Mouse (Mus musculus): ENCODE data around the gene Cdc27. TPM values are rescaled to one million over a fixed set of nuclear protein-coding genes. Genes with fewer than 3 reads are reported as not detected.
"Not testable (repeated sequence)": the region's sequence is repeated elsewhere in the genome, so short reads cannot be mapped to it uniquely, and the experiment has no call there.

The Cdc27 gene
- polyA plus RNA-seq, 1 experiment from 2014 or later = 37.4 TPM

- no peak overlapping the region for H3K9ac ChIP-seq
- peak overlapping the region; percentile 16; the same call in 1 of the 2 replicates for H3K4me3 ChIP-seq (replicated peaks)
- H3K4me2 ChIP-seq (replicated peaks) = peak overlapping the region; percentile 41
- 0 out of 2 replicates have a peak, but pooled peaks cover 7% of the 10 kb centered on the region for H3K4me1 ChIP-seq
- no peaks in the 10 kb centered on the region for H3K36me3 ChIP-seq
- no peak for ATAC-seq (ENCODE audit: insufficient number of reproducible peaks, low FRiP score, low TSS enrichment, low read depth)
- no peak overlapping the region for H3K27ac ChIP-seq (replicated peaks)
- 17% methylated on average over 18 of the region's 18 CpGs for WGBS
- H3K9me3 ChIP-seq (replicated peaks) = no peaks in the 10 kb centered on the region
- 0 out of 2 replicates have a peak, but pooled peaks cover under 1% of the 10 kb centered on the region for H3K27me3 ChIP-seq
Observed at GRCm38 (mm10) chr11:104581446-104582307, 31.3 kb upstream of the Cdc27 start.

GRCm38 (mm10) chr11:104580606-104581005 lies 30.2 kb upstream of the Cdc27 start:
- Histone ChIP-seq H3K27ac (replicated peaks) (no peak overlapping the region), H3K9me3 (replicated peaks) (no peaks in the 10 kb centered on the region), H3K9ac (no peak overlapping the region), H3K36me3 (no peaks in the 10 kb centered on the region), H3K4me3 (replicated peaks) (no peak overlapping the region), H3K4me1 (0 out of 2 replicates have a peak, but pooled peaks cover 7% of the 10 kb centered on the region), H3K4me2 (replicated peaks) (no peak overlapping the region), H3K27me3 (0 out of 2 replicates have a peak, but pooled peaks cover 2% of the 10 kb centered on the region)
- no peak for ATAC-seq (ENCODE audit: insufficient number of reproducible peaks, low FRiP score, low TSS enrichment, low read depth)
- 86% methylated on average over 5 of the region's 5 CpGs for WGBS

- no peaks in the 10 kb centered on the region for H3K36me3 ChIP-seq
- H3K9me3 ChIP-seq (replicated peaks) = no peaks in the 10 kb centered on the region
- H3K27me3 ChIP-seq = 0 out of 2 replicates have a peak, but pooled peaks cover 2% of the 10 kb centered on the region
- ATAC-seq (ENCODE audit: insufficient number of reproducible peaks, low FRiP score, low TSS enrichment, low read depth) = no peak
- H3K9ac ChIP-seq = no peak overlapping the region
- 73% methylated on average over 6 of the region's 6 CpGs for WGBS
- no peak overlapping the region for H3K27ac ChIP-seq (replicated peaks)
- H3K4me1 ChIP-seq = 0 out of 2 replicates have a peak, but pooled peaks cover 7% of the 10 kb centered on the region
- H3K4me2 ChIP-seq (replicated peaks) = no peak overlapping the region
- no peak overlapping the region for H3K4me3 ChIP-seq (replicated peaks)
Observed at GRCm38 (mm10) chr11:104580091-104580490, 29.7 kb upstream of the Cdc27 start.

- Histone ChIP-seq H3K4me3 (replicated peaks) (no peak overlapping the region), H3K9me3 (replicated peaks) (no peaks in the 10 kb centered on the region), H3K27ac (replicated peaks) (no peak overlapping the region), H3K27me3 (0 out of 2 replicates have a peak, but pooled peaks cover 2% of the 10 kb centered on the region), H3K36me3 (no peaks in the 10 kb centered on the region), H3K4me2 (replicated peaks) (no peak overlapping the region), H3K9ac (no peak overlapping the region), H3K4me1 (0 out of 2 replicates have a peak, but pooled peaks cover 7% of the 10 kb centered on the region)
- WGBS = 92% methylated on average over 8 of the region's 8 CpGs
- no peak for ATAC-seq (ENCODE audit: insufficient number of reproducible peaks, low FRiP score, low TSS enrichment, low read depth)
Observed at GRCm38 (mm10) chr11:104579575-104579974, 29.2 kb upstream of the Cdc27 start.

- 86% methylated on average over 9 of the region's 9 CpGs for WGBS
- H3K9me3 ChIP-seq (replicated peaks) = no peaks in the 10 kb centered on the region
- 0 out of 2 replicates have a peak, but pooled peaks cover 2% of the 10 kb centered on the region for H3K27me3 ChIP-seq
- no peak overlapping the region for H3K4me2 ChIP-seq (replicated peaks)
- no peak overlapping the region for H3K27ac ChIP-seq (replicated peaks)
- no peak overlapping the region for H3K9ac ChIP-seq
- H3K4me3 ChIP-seq (replicated peaks) = no peak overlapping the region
- H3K4me1 ChIP-seq = 0 out of 2 replicates have a peak, but pooled peaks cover 7% of the 10 kb centered on the region
- no peak for ATAC-seq (ENCODE audit: insufficient number of reproducible peaks, low FRiP score, low TSS enrichment, low read depth)
- H3K36me3 ChIP-seq = no peaks in the 10 kb centered on the region
Observed at GRCm38 (mm10) chr11:104579084-104579483, 28.7 kb upstream of the Cdc27 start.

- Histone ChIP-seq H3K4me3 (replicated peaks) (no peak overlapping the region), H3K36me3 (no peaks in the 10 kb centered on the region), H3K4me1 (0 out of 2 replicates have a peak, but pooled peaks cover 7% of the 10 kb centered on the region), H3K27ac (replicated peaks) (no peak overlapping the region), H3K9me3 (replicated peaks) (no peaks in the 10 kb centered on the region), H3K9ac (no peak overlapping the region), H3K27me3 (0 out of 2 replicates have a peak, but pooled peaks cover 2% of the 10 kb centered on the region), H3K4me2 (replicated peaks) (no peak overlapping the region)
- WGBS = 30% methylated on average over 5 of the region's 5 CpGs
- no peak for ATAC-seq (ENCODE audit: insufficient number of reproducible peaks, low FRiP score, low TSS enrichment, low read depth)
Observed at GRCm38 (mm10) chr11:104578074-104578473, 27.7 kb upstream of the Cdc27 start.

GRCm38 (mm10) chr11:104576772-104577612 lies 26.6 kb upstream of the Cdc27 start:
- H3K4me3 ChIP-seq (replicated peaks) = 0 out of 2 replicates have a peak overlapping the region, but pooled peaks have one; percentile 1
- H3K9me3 ChIP-seq (replicated peaks) = no peaks in the 10 kb centered on the region
- H3K36me3 ChIP-seq = no peaks in the 10 kb centered on the region
- no peak overlapping the region for H3K27ac ChIP-seq (replicated peaks)
- 0 out of 2 replicates have a peak, but pooled peaks cover 4% of the 10 kb centered on the region for H3K4me1 ChIP-seq
- H3K9ac ChIP-seq = no peak overlapping the region
- WGBS = 33% methylated on average over 10 of the region's 10 CpGs
- H3K4me2 ChIP-seq (replicated peaks) = no peak overlapping the region
- peaks cover 7% of the 10 kb centered on the region; the same call in 1 of the 2 replicates for H3K27me3 ChIP-seq
- peak; percentile 70 for ATAC-seq (ENCODE audit: insufficient number of reproducible peaks, low FRiP score, low TSS enrichment, low read depth)

GRCm38 (mm10) chr11:104572566-104572965 lies 22.1 kb upstream of the Cdc27 start:
- Histone ChIP-seq H3K4me2 (replicated peaks) (no peak overlapping the region), H3K9ac (no peak overlapping the region), H3K4me3 (replicated peaks) (no peak overlapping the region), H3K9me3 (replicated peaks) (no peaks in the 10 kb centered on the region), H3K4me1 (no peaks in the 10 kb centered on the region), H3K27me3 (peaks cover 12% of the 10 kb centered on the region; the same call in 1 of the 2 replicates), H3K27ac (replicated peaks) (no peak overlapping the region), H3K36me3 (no peaks in the 10 kb centered on the region)
- WGBS = 56% methylated on average over 2 of the region's 2 CpGs
- ATAC-seq (ENCODE audit: insufficient number of reproducible peaks, low FRiP score, low TSS enrichment, low read depth) = no peak

- Histone ChIP-seq H3K4me2 (replicated peaks) (no peak overlapping the region), H3K9ac (no peak overlapping the region), H3K36me3 (no peaks in the 10 kb centered on the region), H3K9me3 (replicated peaks) (no peaks in the 10 kb centered on the region), H3K4me1 (no peaks in the 10 kb centered on the region), H3K27me3 (peaks cover 12% of the 10 kb centered on the region; the same call in 1 of the 2 replicates), H3K27ac (replicated peaks) (no peak overlapping the region), H3K4me3 (replicated peaks) (no peak overlapping the region)
- 47% methylated on average over 7 of the region's 7 CpGs for WGBS
- ATAC-seq (ENCODE audit: insufficient number of reproducible peaks, low FRiP score, low TSS enrichment, low read depth) = no peak
Observed at GRCm38 (mm10) chr11:104572091-104572490, 21.7 kb upstream of the Cdc27 start.

- not testable (repeated sequence) for H3K27ac ChIP-seq (replicated peaks); H3K36me3 ChIP-seq; H3K9ac ChIP-seq; H3K9me3 ChIP-seq (replicated peaks); H3K4me1 ChIP-seq; ATAC-seq (ENCODE audit: insufficient number of reproducible peaks, low FRiP score, low TSS enrichment, low read depth)
- peak overlapping the region; percentile 37 for H3K4me3 ChIP-seq (replicated peaks)
- 1% methylated on average over 28 of the region's 28 CpGs for WGBS
- H3K4me2 ChIP-seq (replicated peaks) = peak overlapping the region; percentile 57
- H3K27me3 ChIP-seq = peaks cover 10% of the 10 kb centered on the region; the same call in 1 of the 2 replicates
Observed at GRCm38 (mm10) chr11:104571373-104571772, 21.0 kb upstream of the Cdc27 start.

- H3K9ac ChIP-seq; ATAC-seq (ENCODE audit: insufficient number of reproducible peaks, low FRiP score, low TSS enrichment, low read depth); H3K9me3 ChIP-seq (replicated peaks); H3K4me3 ChIP-seq (replicated peaks); H3K4me2 ChIP-seq (replicated peaks); H3K4me1 ChIP-seq; H3K27ac ChIP-seq (replicated peaks); H3K36me3 ChIP-seq: not testable (repeated sequence)
- 80% methylated on average over 8 of the region's 8 CpGs for WGBS
- peaks cover 10% of the 10 kb centered on the region; the same call in 1 of the 2 replicates for H3K27me3 ChIP-seq
Observed at GRCm38 (mm10) chr11:104570515-104570914, 20.1 kb upstream of the Cdc27 start.

All from embryonic facial prominence, embryonic 15.5 days (tissue).